Mouse (Mus musculus) bone marrow macrophage, adult 2 months (primary cell): ENCODE measurements around the gene Aanat. TPM values are rescaled to one million over a fixed set of nuclear protein-coding genes. Genes with fewer than 3 reads are reported as not detected.

Experiments used
- H3K27ac ChIP-seq: 2 replicates; pipeline ENCODE4 v1.5.1; 2012; ENCODE audit warnings: low read depth, low read length; ENCODE audit not compliant: insufficient read depth
- H3K4me1 ChIP-seq: 2 replicates; pipeline ENCODE4 v1.6.1; 2012; ENCODE audit warnings: low read length; ENCODE audit not compliant: control insufficient read depth, insufficient read depth
- H3K4me3 ChIP-seq: 2 replicates; pipeline ENCODE4 v1.5.1; 2012; ENCODE audit warnings: mild to moderate bottlenecking, low read length, moderate library complexity; ENCODE audit not compliant: insufficient read depth
- CTCF ChIP-seq: IDR thresholded peaks from 2 replicates; pipeline ENCODE4 v1.5.1; 2012; ENCODE audit warnings: low read depth, mild to moderate bottlenecking, low read length, moderate library complexity
- POLR2A ChIP-seq: IDR thresholded peaks from 2 replicates; pipeline ENCODE4 v1.6.1; 2012; ENCODE audit warnings: mild to moderate bottlenecking, low read depth, low read length, borderline replicate concordance
- polyA plus RNA-seq: library from polyadenylated mRNA; stranded (reverse); fragments of >200 nt; gene quantifications from 2 replicates; pipeline ENCODE4 v1.2.4, GENCODE M21; 2012; ENCODE audit not compliant: missing spikeins, insufficient read depth, insufficient read length

Gene Aanat
- polyA plus RNA-seq, 1 experiment: not detected

GRCm38 (mm10) chr11:116552194-116552593 lies 34.0 kb upstream of the Aanat start:
- H3K4me1 ChIP-seq: no peaks in the 10 kb centered on the region
- no peak overlapping the region for H3K4me3 ChIP-seq
- H3K27ac ChIP-seq: no peak overlapping the region
- no peak for TF ChIP-seq CTCF
- TF ChIP-seq POLR2A: no peak

GRCm38 (mm10) chr11:116554171-116554878 lies 31.9 kb upstream of the Aanat start:
- H3K4me3 ChIP-seq: no peak overlapping the region
- no peaks in the 10 kb centered on the region for H3K4me1 ChIP-seq
- no peak overlapping the region for H3K27ac ChIP-seq
- TF ChIP-seq POLR2A (no peak), CTCF (peak; percentile 68)

DNA sequence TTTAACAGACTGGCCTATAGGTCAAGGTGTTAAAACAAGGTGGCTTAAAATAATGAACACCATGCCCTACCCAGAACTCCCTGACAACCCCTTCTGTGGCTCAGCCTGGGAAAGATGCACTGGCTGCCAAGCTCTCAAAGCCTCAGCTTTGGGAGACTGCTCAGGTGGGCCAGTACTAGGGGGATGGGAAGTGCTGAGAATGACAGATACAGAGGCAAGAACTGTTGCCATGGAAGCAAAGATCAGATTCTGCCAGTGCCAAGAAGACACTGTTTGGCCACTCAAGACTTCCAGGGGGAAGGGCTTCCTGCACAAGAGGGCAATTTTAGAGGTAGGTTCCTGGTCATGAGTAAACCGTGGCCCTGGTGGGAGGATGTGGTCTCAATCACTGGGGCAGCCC lies 30.7 kb upstream of the Aanat start:
- Histone ChIP-seq H3K27ac (no peak overlapping the region), H3K4me3 (no peak overlapping the region), H3K4me1 (no peaks in the 10 kb centered on the region)
- TF ChIP-seq CTCF: no peak
- no peak for TF ChIP-seq POLR2A

DNA sequence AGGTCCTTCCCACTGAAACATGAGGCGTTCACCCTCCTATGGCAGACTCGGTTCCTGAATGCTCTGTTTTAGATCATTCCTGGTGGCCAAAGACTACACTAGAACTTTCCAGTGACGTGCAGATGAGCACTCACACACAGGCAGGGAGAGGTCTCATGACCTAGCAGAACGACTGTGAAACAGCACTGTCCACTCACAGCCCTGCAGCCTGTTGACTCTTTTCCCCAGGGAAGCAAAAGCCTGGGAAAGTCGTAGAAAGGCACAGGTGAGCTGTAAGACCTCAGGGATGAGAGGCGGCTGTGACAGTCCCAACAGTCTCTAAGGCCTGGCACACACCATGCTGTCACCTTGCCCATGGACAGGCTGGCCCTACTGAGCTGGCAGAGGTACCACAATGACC lies 29.9 kb upstream of the Aanat start:
- H3K4me3 ChIP-seq: no peak overlapping the region
- H3K27ac ChIP-seq: no peak overlapping the region
- TF ChIP-seq CTCF (no peak), POLR2A (no peak)
- no peaks in the 10 kb centered on the region for H3K4me1 ChIP-seq

GRCm38 (mm10) chr11:116565283-116566041 lies 20.8 kb upstream of the Aanat start:
- Histone ChIP-seq H3K27ac (no peak overlapping the region), H3K4me1 (peaks cover 7% of the 10 kb centered on the region), H3K4me3 (no peak overlapping the region)
- no peak for TF ChIP-seq CTCF
- TF ChIP-seq POLR2A: no peak

DNA sequence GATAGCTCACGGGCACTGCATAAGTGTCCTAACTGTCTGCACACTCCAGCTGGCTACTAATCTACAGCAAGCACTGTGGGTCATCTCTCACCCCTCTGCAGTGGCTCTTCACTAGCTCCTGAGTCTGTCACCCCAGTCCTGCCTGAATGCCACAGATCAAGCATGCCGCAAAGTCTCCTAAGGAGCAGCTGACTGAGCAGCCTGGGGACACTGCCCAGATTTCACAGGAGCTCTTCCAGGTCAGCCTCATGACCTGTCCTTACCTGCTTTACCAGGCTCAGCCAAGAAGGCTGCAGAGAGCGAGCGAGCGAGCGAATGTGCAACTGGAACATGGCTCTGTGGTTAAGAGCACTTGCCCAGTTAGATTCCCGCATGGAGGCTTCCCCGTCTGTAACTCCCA lies 18.7 kb upstream of the Aanat start:
- no peak for TF ChIP-seq POLR2A
- TF ChIP-seq CTCF: no peak
- Histone ChIP-seq H3K4me3 (no peak overlapping the region), H3K4me1 (peaks cover 20% of the 10 kb centered on the region), H3K27ac (no peak overlapping the region)

DNA sequence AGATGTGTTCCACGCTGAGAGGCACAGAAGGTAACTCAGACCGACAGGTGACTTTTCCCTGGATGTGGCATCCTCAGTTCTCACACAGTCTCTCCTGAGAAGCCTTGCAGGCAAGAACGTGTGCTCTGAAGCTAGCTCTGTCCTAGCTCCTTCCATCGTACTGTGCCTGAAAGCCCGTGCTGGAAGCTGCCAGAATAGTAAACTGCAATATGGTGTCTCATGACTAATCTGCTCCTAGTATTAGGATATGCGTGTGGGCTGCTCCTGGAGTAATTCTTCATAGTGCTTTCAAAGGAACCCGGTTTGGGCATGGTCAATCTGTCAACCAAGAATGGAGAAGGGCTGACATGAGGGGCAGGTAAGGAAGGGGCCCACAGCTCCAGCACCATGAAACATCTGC lies 15.4 kb upstream of the Aanat start:
- peaks cover 34% of the 10 kb centered on the region for H3K4me1 ChIP-seq
- TF ChIP-seq CTCF (no peak), POLR2A (no peak)
- H3K4me3 ChIP-seq: no peak overlapping the region
- no peak overlapping the region for H3K27ac ChIP-seq

GRCm38 (mm10) chr11:116571767-116572679 lies 14.2 kb upstream of the Aanat start:
- no peak for TF ChIP-seq POLR2A
- TF ChIP-seq CTCF: no peak
- Histone ChIP-seq H3K4me3 (no peak overlapping the region), H3K27ac (no peak overlapping the region), H3K4me1 (peaks cover 33% of the 10 kb centered on the region)

- TF ChIP-seq POLR2A (no peak), CTCF (no peak)
- Histone ChIP-seq H3K4me1 (peaks cover 33% of the 10 kb centered on the region), H3K4me3 (no peak overlapping the region), H3K27ac (no peak overlapping the region)
These were observed 13.3 kb upstream of the Aanat start for GRCm38 (mm10) chr11:116572756-116573543.
